Mouse (Mus musculus) forebrain, embryonic 13.5 days (tissue): ENCODE data around the gene Prrc2a. TPM values are rescaled to one million over a fixed set of nuclear protein-coding genes. Genes with fewer than 3 reads are reported as not detected.

Experiments
- ATAC-seq: fragments of 200-750 bp; cut with Nextera tagmentation; 2 replicates; pipeline ENCODE4 v1.8.0; 2017
- H3K27ac ChIP-seq: fragments of 300-500 bp; sonication (generic); 2 replicates; pipeline ENCODE4 v1.5.1; 2015; ENCODE audit warnings: inconsistent platforms, mild to moderate bottlenecking, moderate library complexity
- H3K27me3 ChIP-seq: fragments of 300-500 bp; sonication (generic); 2 replicates; pipeline ENCODE4 v1.6.1; 2015; ENCODE audit warnings: mild to moderate bottlenecking, inconsistent platforms
- H3K36me3 ChIP-seq: fragments of 300-500 bp; sonication (generic); 2 replicates; pipeline ENCODE4 v1.6.1; 2015; ENCODE audit warnings: mild to moderate bottlenecking, inconsistent platforms; ENCODE audit not compliant: poor library complexity, severe bottlenecking
- H3K4me1 ChIP-seq: fragments of 300-500 bp; sonication (generic); 2 replicates; pipeline ENCODE4 v1.6.1; 2015; ENCODE audit warnings: inconsistent platforms
- H3K4me2 ChIP-seq: fragments of 300-500 bp; sonication (generic); 2 replicates; pipeline ENCODE4 v1.6.1; 2015; ENCODE audit warnings: inconsistent platforms, mild to moderate bottlenecking, moderate library complexity
- H3K4me3 ChIP-seq: fragments of 300-500 bp; sonication (generic); 2 replicates; pipeline ENCODE4 v1.5.1; 2015; ENCODE audit warnings: mild to moderate bottlenecking, inconsistent platforms
- H3K9ac ChIP-seq: fragments of 300-500 bp; sonication (generic); 2 replicates; pipeline ENCODE4 v1.6.1; 2015; ENCODE audit warnings: mild to moderate bottlenecking, inconsistent platforms
- H3K9me3 ChIP-seq: fragments of 300-500 bp; sonication (generic); replicated peaks from 2 replicates; pipeline ENCODE4 v1.6.1; 2016; ENCODE audit warnings: inconsistent platforms
- WGBS: fragments of 180-500 bp; shearing (Covaris S2); methylation state at CpG from one replicate; pipeline ENCODE4 v1.1.7; 2015; 5-methylcytosine and 5-hydroxymethylcytosine counted together
- polyA plus RNA-seq: library from polyadenylated mRNA; unstranded; fragments of >200 nt; fragmentation: Nextera tagmentation; extraction: Ambion mirVana; gene quantifications from 2 replicates; pipeline ENCODE4 v1.2.1, GENCODE M21; 2015

Gene Prrc2a
- polyA plus RNA-seq, 1 experiment from 2014 or later, result 213 TPM

GRCm38 (mm10) chr17:35139269-35139668 lies 25.4 kb downstream of the Prrc2a start:
- H3K27ac ChIP-seq, result no peak overlapping the region
- WGBS, result 96% methylated on average over 3 of the region's 3 CpGs

GRCm38 (mm10) chr17:35135591-35136320 lies 28.9 kb downstream of the Prrc2a start:
- H3K9ac ChIP-seq, result peak overlapping the region; percentile 87
- under 1% methylated on average over 43 of the region's 43 CpGs for WGBS
- H3K4me2 ChIP-seq, result peak overlapping the region; percentile 82
- no peaks in the 10 kb centered on the region for H3K9me3 ChIP-seq
- H3K36me3 ChIP-seq, result peaks cover 29% of the 10 kb centered on the region
- H3K4me3 ChIP-seq, result peak overlapping the region; percentile 79
- H3K4me1 ChIP-seq, result peaks cover 28% of the 10 kb centered on the region
- H3K27ac ChIP-seq, result peak overlapping the region; percentile 95
- peak; percentile 71 for ATAC-seq
- H3K27me3 ChIP-seq, result no peaks in the 10 kb centered on the region

More at GRCm38 (mm10) chr17:35139269-35139668, 25.4 kb downstream of the Prrc2a start:
- Histone ChIP-seq H3K4me1 (peaks cover 28% of the 10 kb centered on the region), H3K9me3 (no peaks in the 10 kb centered on the region), H3K9ac (no peak overlapping the region), H3K36me3 (peaks cover 64% of the 10 kb centered on the region), H3K4me3 (no peak overlapping the region), H3K4me2 (no peak overlapping the region), H3K27me3 (no peaks in the 10 kb centered on the region)
- no peak for ATAC-seq

DNA sequence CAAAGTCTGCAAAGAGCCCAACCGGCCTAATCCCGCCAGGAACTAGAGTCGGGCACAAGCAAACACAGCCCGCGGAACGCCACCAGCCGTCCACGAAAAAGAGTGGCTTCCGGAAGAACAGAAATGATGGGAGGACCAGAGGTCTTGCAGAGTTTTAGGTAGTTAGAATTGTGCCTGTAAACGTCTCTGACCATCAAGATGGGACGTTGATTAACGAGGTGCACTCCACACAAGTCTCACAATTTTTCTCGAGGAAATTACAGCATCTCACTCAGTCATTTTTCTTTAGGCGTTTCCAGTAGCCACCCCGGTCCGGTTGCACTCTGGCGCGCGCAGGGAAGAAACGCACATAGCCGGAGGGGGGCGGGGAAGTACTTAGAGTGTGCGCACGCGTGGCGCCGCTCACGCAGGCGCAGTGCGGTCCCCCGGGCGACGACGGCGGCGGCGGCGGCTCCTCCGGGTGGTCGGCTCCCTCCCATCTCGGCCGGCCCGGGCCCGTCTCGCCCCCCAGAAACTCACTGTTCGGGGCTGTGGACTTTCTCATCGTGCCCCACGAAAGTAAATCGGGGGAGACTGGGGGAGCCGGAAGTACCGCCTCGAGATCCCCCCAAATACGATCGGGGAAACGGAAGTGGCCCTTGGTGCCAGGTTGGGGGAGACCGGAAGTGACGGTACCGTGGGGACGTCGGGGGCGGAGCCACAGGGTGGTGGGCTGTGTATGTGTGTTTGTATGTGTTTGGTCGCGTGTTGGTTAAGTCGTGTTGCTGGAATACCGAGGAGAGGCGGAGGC lies 29.7 kb downstream of the Prrc2a start, which contains the start of gene Bag6:
TSS of gene Bag6 (plus strand) at position 378 of the 790 bp plus-strand sequence.
- peak within 1 kb of the TSS; percentile 87 for H3K9ac ChIP-seq
- under 1% methylated on average over 66 of the region's 66 CpGs for WGBS
- peak within 1 kb of the TSS; percentile 79 for H3K4me3 ChIP-seq
- H3K4me2 ChIP-seq, result peak within 1 kb of the TSS; percentile 82
- H3K4me1 ChIP-seq, result peaks cover 28% of the 10 kb centered on the region
- no peaks in the 10 kb centered on the region for H3K9me3 ChIP-seq
- peaks cover 21% of the 10 kb centered on the region for H3K36me3 ChIP-seq
- peak; percentile 94 for ATAC-seq
- peak within 1 kb of the TSS; percentile 95 for H3K27ac ChIP-seq
- H3K27me3 ChIP-seq, result no peaks in the 10 kb centered on the region

- Histone ChIP-seq H3K9ac (no peak overlapping the region), H3K4me1 (peaks cover 24% of the 10 kb centered on the region), H3K27me3 (no peaks in the 10 kb centered on the region), H3K27ac (no peak overlapping the region), H3K36me3 (peaks cover 13% of the 10 kb centered on the region), H3K4me2 (no peak overlapping the region), H3K9me3 (no peaks in the 10 kb centered on the region), H3K4me3 (no peak overlapping the region)
- WGBS, result 97% methylated on average over 7 of the region's 7 CpGs
- no peak for ATAC-seq
Measured at GRCm38 (mm10) chr17:35133517-35133916, 31.2 kb downstream of the Prrc2a start.

- Histone ChIP-seq H3K27me3 (no peaks in the 10 kb centered on the region), H3K4me2 (no peak overlapping the region), H3K36me3 (peaks cover 13% of the 10 kb centered on the region), H3K4me1 (peaks cover 17% of the 10 kb centered on the region), H3K9me3 (no peaks in the 10 kb centered on the region), H3K4me3 (no peak overlapping the region), H3K9ac (no peak overlapping the region), H3K27ac (no peak overlapping the region)
- ATAC-seq, result no peak
- WGBS, result 75% methylated on average over 3 of the region's 3 CpGs
Measured at GRCm38 (mm10) chr17:35132174-35132560, 32.5 kb downstream of the Prrc2a start.

- Histone ChIP-seq H3K9me3 (no peaks in the 10 kb centered on the region), H3K27ac (no peak within 1 kb of the TSS), H3K4me3 (no peak within 1 kb of the TSS), H3K9ac (no peak within 1 kb of the TSS), H3K4me1 (peaks cover 17% of the 10 kb centered on the region), H3K36me3 (peaks cover 13% of the 10 kb centered on the region), H3K4me2 (no peak within 1 kb of the TSS), H3K27me3 (no peaks in the 10 kb centered on the region)
- WGBS, result 84% methylated on average over 15 of the region's 15 CpGs
- ATAC-seq, result no peak
Measured at GRCm38 (mm10) chr17:35131500-35132173, 33.1 kb downstream of the Prrc2a start, which contains the start of gene Apom. TSS of gene Apom (minus strand) at chr17:35132050.

DNA sequence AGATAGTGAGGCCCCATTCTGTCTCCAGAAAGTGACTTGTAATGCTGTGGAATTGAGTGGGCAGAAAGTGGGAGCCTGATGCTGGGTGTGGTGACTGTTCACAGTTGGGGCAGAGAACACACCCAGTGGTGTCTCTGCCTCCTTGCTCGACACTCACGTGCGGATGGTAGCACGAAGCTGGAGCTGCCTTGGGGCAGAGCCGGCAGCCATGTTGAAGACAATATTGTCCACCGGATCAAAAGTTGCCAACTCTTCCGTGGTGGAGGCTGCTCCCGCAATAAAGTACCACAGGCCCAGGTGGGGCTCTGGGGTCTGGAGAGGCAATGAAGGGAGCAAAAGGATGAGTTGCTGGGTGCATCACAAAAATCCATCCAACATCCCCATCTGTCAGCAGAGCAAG lies 33.7 kb downstream of the Prrc2a start:
- no peak overlapping the region for H3K9ac ChIP-seq
- H3K4me1 ChIP-seq, result peaks cover 18% of the 10 kb centered on the region
- H3K4me2 ChIP-seq, result no peak overlapping the region
- WGBS, result 91% methylated on average over 8 of the region's 8 CpGs
- peaks cover 13% of the 10 kb centered on the region for H3K36me3 ChIP-seq
- H3K27me3 ChIP-seq, result no peaks in the 10 kb centered on the region
- no peak overlapping the region for H3K4me3 ChIP-seq
- ATAC-seq, result no peak
- H3K9me3 ChIP-seq, result no peaks in the 10 kb centered on the region
- no peak overlapping the region for H3K27ac ChIP-seq

- Histone ChIP-seq H3K4me1 (peaks cover 29% of the 10 kb centered on the region), H3K27ac (no peak overlapping the region), H3K9ac (no peak overlapping the region), H3K4me3 (no peak overlapping the region), H3K27me3 (no peaks in the 10 kb centered on the region), H3K9me3 (no peaks in the 10 kb centered on the region), H3K4me2 (no peak overlapping the region), H3K36me3 (peaks cover 25% of the 10 kb centered on the region)
- ATAC-seq, result no peak
- 78% methylated on average over 11 of the region's 11 CpGs for WGBS
Measured at GRCm38 (mm10) chr17:35128996-35129395, 35.7 kb downstream of the Prrc2a start.

- no peak for ATAC-seq
- H3K4me1 ChIP-seq, result peaks cover 38% of the 10 kb centered on the region
- H3K9ac ChIP-seq, result peak overlapping the region; percentile 87
- H3K36me3 ChIP-seq, result peaks cover 36% of the 10 kb centered on the region
- no peak overlapping the region for H3K27ac ChIP-seq
- WGBS, result 75% methylated on average over 13 of the region's 13 CpGs
- no peaks in the 10 kb centered on the region for H3K27me3 ChIP-seq
- peak overlapping the region; percentile 68 for H3K4me3 ChIP-seq
- H3K4me2 ChIP-seq, result peak overlapping the region; percentile 86
- H3K9me3 ChIP-seq, result no peaks in the 10 kb centered on the region
Measured at GRCm38 (mm10) chr17:35127017-35127416, 37.7 kb downstream of the Prrc2a start.

DNA sequence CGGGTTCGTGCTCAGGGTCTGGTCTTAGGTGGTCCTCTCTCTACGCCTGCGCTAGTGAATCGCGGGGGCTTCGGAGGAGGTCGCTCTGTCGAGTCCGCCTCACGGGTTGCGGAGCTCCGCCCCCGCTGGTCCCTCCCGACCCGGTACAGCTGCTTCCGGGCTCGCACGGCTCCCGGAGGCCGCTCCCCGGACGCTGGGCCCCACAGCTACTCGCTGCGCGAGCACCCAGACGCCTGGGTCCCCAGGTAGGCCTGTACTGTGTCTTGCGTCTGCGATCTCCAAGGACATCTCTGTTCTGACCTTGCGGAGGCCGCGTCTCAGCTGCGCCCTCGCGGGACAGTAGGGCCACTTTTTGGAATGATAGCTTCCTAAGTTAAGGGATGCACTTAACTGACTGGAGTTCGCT lies 38.5 kb downstream of the Prrc2a start, which contains the start of gene D17H6S53E:
TSS of gene D17H6S53E (plus strand) at position 168 of the 406 bp plus-strand sequence.
- H3K9ac ChIP-seq, result peak within 1 kb of the TSS; percentile 87
- H3K4me1 ChIP-seq, result peaks cover 38% of the 10 kb centered on the region
- peaks cover 36% of the 10 kb centered on the region for H3K36me3 ChIP-seq
- peak; percentile 44 for ATAC-seq
- under 1% methylated on average over 36 of the region's 36 CpGs for WGBS
- H3K9me3 ChIP-seq, result no peaks in the 10 kb centered on the region
- H3K27ac ChIP-seq, result peak within 1 kb of the TSS; percentile 72
- no peaks in the 10 kb centered on the region for H3K27me3 ChIP-seq
- H3K4me2 ChIP-seq, result peak within 1 kb of the TSS; percentile 86
- peak within 1 kb of the TSS; percentile 68 for H3K4me3 ChIP-seq

GRCm38 (mm10) chr17:35125578-35125977 lies 39.1 kb downstream of the Prrc2a start:
- no peak for ATAC-seq
- Histone ChIP-seq H3K4me2 (peak overlapping the region; percentile 86), H3K36me3 (peaks cover 36% of the 10 kb centered on the region), H3K9me3 (no peaks in the 10 kb centered on the region), H3K27ac (peak overlapping the region; percentile 72; the same call in 1 of the 2 replicates), H3K27me3 (no peaks in the 10 kb centered on the region), H3K4me3 (peak overlapping the region; percentile 68), H3K9ac (peak overlapping the region; percentile 87), H3K4me1 (peaks cover 39% of the 10 kb centered on the region)
- 34% methylated on average over 6 of the region's 6 CpGs for WGBS
